Mouse (Mus musculus): ENCODE results near the gene Cox8b.
A peak's percentile ranks its signal among the peaks of the same experiment; 100 is the strongest.
"Not testable (repeated sequence)": the region's sequence is repeated elsewhere in the genome, so short reads cannot be mapped to it uniquely, and the experiment has no call there.

The Cox8b gene

DNA sequence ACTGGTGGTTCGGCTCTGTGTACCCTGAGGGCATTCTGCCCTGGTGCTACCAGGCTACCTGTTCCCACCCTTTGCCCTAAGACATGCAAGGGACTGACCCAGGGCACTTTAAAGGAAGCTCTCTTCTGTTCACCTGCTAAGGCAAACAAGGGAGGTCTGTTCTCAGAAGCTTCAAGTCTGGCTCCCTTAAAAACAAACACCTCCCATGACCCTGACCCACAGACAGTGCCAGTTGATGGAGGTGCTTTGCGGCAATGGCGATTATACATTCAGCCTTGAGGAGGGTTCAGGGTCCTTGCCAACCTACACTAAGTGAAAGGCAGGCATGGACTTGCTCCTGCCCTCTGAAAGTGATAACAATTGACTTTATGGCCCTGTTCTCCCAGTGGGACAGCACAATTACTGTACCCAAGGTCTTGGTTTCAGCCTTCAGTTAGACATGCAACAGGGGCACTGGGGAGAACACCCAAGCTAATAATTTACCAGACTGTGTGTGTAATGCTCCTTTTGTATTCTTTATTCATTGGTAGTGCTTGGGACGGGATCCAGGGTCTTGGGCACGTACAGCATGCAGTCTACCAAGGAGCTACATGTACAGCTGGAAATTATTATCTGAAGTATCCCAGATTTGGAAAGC, 12.7 kb upstream of the Cox8b start:
- no peak for DNase-seq

DNA sequence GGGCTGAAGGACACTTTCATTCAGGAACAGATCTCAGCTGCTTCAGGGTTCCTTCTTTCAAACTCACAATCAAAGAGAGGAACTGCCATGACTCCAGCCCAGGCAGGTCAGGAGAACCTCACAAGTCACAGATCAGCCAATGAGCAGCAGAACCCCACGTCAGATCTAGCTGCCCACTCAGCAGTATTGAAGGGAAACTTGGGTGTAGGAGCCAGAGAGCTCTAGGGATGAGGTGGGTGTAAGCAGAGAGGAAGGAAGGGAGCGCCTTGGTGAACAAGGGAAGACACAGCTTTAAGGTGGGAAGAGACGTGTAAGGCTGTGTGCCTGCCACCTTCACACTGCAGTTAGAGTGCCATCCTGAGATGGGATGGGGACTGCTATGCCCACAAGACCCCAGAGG, 12.0 kb upstream of the Cox8b start:
- no peak for DNase-seq

DNA sequence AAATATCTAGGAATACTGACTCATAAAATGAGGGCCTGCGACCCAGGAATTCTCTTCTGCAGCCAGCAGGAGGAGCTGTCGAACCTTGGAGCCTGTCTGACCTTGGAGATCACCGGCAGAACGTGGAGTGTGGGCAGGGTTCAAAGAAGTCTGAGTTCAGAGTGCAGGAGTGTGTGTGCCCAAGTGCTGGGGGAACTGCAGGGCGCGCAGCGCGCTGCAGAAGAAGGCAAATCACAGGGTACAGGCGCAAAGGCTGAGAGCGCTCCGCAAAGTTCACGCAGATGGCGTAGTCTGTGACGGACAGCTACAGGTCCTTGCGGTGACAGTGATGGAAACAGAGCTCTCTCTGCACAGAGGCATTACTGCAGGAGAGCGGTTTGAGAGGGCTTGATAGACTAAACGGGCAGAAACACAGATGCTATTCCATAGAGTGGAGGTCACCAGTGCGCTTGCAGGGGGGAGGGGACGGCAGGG, 8.4 kb upstream of the Cox8b start:
- DNase-seq, result peak; percentile 97

DNA sequence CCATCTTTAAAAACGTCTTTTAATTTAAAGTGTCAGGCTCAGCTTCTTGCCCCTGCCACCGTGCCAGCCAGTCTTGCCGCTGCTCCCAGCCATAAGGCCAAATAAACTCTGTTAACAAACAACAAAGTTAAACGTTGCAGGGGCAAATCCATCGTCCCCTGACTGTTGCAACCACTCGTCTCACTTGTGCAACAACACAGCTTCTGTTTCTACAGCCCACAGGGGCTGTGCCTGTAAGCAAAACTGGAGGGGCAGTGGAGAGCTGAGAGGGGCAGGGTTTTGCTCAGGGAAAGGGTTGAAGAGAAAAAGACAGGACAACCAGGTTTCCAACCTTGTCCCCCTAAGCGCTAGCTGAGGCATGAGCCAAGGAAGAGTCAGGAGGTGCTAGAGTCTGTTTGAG, 7.9 kb upstream of the Cox8b start:
- DNase-seq, result no peak

DNA sequence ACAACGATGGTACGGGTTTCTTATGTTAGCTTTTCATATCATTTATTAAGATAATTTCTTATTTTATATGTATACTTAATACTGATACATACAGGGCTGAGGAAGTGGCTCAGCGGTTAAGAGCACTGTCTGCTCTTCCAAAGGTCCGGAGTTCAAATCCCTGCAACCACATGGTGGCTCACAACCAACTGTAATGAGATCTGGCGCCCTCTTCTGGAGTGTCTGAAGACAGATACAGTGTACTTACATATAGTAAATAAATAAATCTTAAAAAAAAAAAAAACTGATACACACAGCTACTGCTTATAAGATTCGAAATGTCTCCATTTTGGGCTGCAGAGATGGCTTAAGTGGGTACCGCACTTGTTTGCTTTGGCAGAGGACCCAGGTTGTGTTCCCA, 7.5 kb upstream of the Cox8b start:
- no peak for DNase-seq

DNA sequence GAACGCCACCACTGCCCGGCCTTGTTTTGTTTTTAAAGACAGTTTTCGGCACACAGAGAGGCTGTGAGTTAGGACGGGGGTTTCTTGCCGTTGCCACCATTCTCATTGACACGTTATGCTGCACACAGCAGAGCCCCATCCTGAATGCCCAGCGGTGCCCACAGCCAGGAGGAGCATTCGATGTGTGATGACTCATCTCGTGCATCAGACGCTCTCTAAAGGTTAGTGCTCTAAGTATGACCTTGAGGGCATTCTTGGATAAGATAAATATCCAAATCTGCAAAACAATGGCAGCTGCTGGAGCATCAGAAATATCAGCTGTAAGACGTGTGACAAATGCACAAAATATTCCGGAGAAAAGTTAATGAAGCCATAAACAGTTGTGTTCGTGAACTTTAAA, 6.9 kb upstream of the Cox8b start:
- DNase-seq, result no peak

DNA sequence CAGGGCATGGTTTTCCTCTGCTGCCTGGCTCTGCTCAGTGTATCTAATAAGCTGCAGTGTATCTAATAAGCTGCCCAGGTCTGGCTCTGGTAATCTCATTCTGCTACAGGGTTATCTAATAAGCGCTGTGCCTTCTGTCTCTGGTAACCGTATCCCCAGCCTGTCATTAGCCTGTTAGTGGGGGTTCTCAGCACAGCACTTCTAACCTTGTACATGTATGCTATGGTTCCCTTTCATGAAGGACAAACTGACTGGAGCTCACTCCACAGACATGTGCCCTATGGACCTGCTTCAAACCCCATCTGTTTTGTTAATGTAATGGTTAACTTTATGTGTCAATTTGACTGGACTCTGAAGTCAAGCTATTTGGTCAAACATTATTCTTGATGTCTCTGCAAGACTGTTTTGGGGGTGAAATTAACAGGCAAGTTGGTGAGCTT, 5.4 kb upstream of the Cox8b start:
- no peak for DNase-seq

DNA sequence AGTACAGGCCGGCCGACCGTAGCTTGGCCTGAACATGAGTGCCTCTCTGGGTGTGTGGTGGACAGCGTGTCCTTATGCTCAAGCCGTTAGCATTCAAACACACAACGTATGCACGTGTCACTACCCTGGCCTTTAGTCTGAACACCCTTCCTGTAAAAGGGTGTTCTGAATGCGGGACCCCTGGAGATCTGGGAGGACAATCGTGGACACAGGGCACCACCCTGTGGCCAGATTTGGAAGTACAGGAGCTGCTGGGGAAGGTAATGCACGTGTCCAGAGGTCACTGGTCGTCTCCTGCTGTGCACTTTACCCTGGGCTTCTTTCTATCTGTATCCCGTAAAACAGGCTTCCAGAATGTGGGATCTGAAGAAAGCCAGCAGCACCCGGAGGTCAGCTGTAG, 3.0 kb upstream of the Cox8b start:
- DNase-seq, result peak; percentile 94

DNA sequence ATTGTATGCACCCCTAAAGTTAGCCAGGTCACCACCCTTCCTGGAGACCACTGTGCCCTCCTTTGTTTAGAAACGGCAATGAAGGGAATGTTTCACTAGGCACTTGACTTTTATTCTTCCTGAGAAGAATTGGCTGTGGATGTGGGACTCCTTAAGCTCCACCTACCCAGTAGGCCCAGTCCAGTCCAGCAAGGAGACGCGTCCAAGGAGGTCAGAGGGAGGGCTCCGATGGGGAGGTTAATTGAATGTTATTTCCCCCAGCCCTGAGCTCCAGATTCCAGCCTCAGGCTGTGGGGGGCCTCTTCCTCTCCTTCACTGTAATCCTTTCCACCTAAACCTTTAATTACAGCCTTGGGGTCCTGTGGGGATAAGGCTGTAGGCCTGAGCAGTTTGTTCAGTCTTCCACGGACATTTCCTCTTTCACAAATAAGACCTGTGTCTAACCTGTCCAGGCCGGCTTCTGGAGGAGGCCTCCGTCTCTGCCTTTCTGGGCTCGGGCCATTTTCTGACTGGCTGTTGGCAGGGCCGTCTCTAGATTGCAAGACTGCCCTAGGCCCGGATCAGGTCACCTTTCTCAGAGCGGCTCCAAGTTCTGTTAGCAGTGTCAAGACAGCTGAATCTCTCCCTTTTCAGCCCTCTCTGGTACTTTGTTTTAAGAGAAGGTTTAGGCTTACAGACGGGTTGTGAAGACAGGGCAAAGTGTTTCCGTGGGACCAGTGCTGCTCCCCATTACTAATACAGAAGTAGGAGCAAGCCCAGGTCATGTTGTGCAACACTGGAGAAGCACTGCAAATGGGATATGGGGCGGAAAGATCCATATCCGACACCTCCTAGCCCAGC, 2.0 kb upstream of the Cox8b start:
- DNase-seq, result peak; percentile 93

DNA sequence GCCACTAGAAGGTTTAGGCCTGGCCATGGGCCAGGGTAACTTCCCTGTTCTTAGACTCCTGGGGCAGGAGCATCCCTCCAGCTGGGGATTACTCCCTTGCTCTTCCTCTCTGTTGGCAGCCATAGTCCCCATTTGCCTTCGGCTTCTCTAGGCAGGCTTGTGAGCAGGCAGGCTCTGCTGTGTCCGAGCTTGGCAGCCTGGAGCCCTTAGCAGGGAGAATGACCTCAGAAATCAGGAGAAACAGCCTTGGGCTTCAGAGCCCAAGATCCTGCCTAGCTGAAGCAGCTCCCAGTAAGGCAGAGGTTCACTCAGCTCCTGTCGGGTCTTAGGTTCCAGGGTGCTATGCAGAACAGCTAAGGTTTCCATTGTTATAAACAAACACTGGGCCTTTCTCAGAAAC, 1.1 kb downstream of the Cox8b start:
- DNase-seq, result peak; percentile 92

DNA sequence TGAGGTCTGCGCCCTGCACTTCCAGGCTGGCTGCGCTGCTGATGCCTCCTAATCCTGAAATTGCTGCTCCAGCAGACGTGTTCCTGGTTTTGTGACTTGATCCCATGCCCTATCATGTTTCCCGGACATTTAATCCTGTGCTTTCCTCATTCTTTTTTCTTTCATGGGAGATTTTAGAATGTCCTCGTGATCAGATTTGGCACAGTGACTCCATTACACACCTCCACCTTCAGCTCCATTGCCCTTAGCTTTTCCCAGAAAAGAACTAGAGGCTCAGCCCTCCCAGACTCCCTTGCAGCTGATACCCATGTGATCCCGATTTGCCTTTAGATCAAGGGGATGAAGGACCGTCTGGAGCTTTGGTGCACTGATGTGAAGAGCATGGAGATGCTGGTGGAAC, 2.4 kb downstream of the Cox8b start:
- no peak for DNase-seq

DNA sequence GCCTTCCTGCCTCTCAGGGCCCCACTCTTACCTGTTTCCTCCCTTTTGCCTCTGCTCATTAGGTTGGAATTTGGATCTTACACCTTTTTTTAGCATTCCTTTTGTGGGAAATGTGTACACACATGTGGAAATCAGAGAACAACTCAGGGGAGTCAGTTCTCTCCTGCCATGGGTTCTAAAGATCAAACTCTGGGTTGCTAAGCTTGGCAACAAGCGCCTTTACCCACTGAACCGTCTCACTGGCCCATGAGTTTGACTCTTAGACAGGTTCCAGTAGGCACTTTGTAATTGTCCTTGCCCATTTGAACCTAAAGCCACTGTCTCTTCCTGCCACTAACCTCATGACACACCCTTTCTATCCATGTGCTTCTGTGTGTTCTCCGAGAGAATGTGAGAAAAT, 5.6 kb downstream of the Cox8b start:
- DNase-seq, result no peak

DNA sequence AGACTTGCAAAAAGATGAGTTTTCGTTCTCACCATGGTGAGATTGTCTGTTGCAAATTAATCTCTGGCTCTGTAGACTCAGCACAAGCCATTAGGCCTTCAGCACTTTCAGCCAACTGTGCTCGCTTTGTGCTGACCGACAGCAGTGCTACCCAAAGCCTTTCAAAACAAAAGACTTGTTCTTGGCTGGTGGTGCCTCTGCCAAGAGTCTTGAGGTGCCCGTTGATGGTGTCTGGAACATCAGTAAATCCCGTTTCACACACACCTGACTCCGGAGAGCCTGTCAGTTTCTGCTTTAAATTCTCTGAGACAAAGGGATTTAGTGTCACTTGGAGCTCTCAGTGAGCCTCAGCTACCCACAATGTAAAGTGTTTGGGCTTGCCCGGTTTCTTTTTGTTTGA, 6.2 kb downstream of the Cox8b start:
- DNase-seq, result no peak

DNA sequence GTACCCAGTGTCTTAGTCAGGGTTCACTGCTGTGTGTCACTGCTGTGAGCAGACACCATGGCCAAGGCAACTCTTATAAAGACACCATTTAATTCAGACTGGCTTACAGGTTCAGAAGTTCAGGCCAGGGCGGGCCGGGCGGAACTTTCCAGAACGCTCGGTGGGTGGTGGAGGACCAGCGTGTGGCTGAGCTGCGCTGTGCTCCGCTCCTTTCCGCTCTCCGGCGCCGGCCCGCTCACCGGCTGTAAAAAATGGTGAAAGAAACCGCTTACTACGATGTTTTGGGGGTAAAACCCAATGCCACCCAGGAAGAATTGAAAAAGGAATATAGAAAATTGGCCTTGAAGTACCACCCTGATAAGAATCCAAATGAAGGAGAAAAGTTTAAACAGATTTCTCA, 9.6 kb downstream of the Cox8b start:
- DNase-seq, result not testable (repeated sequence)

DNA sequence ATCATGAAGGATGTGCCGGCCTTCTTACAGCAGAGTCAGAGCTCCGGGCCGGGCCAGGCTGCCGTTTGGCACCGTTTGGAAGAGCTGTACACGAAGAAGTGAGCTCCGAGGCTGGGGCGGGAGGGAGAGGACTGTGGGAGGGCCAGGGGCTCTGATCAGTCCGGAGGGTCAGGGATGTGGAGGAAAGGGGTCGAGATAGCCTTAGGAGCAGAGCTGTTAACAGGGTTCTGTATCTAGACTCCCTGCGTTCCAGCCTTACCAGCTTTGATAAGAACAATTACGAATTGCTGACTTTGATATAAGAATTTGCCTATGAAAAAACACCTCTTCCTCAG, 17.8 kb downstream of the Cox8b start:
- no peak for DNase-seq

DNA sequence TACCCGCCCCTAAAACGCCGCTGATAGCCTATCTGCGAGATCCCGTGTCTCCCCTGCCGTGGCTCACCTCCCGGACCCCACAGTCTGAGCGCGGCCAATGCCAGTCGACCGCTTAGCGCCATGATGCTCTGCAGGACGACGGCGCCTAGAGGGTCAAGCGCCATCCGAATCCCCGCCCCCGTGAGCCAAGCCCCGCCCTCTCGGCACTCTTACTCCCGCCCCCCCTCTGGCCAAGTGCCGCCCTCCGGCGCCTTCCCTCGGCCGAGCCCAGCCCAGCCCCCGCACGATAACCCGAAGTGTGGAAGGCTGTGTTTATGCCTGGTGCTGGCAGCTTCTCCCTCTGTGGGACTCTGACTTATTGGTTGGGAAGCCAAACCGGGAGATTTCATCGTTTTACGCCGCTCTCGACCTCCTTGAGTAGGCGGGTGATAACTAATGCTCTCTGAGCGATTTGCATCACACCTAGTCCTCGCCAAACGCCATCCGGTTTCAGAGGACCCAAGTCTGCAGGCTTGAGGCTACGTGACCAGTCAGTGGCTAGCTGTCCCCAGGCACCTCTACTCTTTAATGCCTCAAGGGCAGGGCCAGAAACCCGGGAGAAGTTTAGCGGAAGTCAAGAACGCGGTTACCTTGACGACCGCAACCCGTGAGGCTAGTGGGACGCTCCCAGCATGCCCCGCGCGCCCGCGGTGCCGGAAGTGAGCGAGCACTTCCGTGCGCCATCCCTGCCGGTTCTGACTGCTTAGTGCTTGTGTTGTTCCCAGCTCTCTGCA, 18.4 kb downstream of the Cox8b start, which contains the start of the genes Psmd13 and Sirt3:
Psmd13 (plus strand) TSS at position 273 of the 773 bp plus-strand sequence.
Sirt3 (minus strand) TSS at position 614 of the 773 bp plus-strand sequence.
- DNase-seq, result peak; percentile 99

DNA sequence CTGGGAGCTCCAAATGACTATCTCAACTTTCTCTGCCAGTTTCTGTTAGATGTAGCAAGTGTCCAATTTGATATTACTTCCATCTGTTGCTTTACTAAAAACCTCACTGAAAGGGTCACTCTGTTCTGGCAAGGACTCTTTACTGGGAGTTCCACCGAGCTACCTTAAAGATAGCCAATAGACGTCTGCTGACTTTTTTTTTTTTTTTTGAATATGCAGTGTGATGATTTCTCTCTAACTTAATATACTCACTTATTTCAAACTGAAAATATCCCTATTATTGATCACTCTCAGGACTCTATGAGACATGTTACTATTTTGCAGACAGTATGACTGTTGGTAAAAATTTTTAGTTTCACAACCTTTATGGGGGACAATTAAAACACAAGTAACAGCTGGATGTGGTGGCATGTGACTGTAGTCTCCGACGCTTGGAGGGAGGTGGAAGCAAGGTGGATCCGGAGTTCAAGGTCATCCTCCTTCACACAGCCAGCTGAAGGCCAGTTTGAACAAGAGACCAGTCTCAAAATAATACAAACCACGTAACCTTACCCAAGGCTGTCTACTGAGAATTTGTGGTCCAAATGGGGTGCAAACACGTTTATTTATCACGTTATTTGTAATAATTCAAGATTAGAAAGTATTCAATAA, 19.3 kb downstream of the Cox8b start:
- DNase-seq, result no peak

DNA sequence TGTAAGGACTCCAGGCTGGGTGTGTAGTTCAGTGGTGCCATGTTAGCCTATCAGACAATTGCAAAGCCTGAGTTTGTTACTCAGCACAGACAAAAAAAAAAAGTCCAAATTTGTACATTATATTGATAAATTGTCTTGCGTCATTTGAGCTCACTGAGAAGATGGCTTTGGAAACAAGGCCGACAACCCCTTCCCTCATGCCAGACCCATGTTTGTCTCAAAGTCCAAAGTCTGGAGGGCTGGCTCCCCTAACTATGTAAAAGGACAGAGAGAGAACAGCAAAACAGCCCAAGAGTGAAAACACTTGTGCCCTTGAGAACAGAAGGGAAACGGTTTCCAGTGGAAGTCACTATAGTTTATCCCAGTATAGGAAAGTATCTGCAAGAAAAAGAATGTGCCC, 19.8 kb downstream of the Cox8b start:
- no peak for DNase-seq

DNA sequence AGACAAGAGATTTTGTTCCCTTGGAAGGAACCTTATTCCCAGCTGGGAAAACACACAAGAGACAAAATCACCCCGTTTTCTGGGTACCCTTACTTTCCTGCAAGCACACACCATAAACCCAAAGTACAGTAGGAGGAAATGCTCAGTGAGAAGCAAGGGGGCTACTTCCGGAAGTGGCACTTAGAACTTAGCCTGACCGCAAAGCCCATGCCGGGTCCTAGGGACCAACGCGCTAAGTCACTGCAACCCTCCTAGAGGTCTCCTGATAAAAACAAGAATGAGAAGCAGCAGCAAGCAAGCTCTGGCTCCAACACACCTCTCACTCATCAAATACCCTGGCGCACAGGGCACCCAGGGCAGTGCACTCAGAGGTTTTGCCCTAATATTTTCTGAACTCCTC, 20.9 kb downstream of the Cox8b start:
- no peak for DNase-seq

DNA sequence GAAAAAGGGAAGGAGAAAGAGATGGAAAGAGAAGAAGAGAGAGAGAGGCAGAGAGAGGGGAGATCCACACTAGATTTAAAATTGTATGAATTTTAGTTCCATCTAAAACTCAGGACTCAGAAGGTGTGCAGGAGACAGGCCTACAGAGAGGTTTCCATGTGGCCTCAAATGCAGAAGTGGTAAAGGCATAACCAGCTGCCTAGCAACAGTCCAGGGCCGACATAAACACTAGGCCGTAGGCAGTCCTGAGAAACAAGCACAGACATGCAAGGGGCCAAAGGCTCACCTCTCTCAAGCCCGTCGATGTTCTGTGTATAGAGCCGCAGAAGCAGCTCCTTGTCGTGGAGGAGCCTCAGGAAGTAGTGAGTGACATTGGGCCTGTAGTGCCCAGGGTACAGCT, 22.9 kb downstream of the Cox8b start:
- no peak for DNase-seq

DNA sequence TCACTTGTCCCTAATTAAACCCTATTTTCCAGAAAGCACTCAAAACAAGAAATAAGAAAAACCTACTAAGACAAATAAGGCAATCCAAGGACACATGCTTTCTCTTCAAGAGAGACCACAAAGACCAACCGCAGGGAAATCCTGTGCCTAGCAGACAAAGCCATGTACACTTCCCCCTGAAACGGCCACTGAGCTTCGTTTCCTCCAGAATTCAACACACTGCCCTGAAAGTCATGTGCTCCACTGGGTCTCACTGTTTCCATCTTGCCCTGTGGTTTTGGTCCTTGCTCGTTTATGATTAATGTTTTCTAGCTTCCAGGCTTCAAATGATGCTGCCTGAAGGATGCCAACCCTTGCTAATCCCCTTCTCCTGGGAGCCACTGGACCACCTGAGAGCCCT, 26.0 kb downstream of the Cox8b start:
- DNase-seq, result peak; percentile 90

DNA sequence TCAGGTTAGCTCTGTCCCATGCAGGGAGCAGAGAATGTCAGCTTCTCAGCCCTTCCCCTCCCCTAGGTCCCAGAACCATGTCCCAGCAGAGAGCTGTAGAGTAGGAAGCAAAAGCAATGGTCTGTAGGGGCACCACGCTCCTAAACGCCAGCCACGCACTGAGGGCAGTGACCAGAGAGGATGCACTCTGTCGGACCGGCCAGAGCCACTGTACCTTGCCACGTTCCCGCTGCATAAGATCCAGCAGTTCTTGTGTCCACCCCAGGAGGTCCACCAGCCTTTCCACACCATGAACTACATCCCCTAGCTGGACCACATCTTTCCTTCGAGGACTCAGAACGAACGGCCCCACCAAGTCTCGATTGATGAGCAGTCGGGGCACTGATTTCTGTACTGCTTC, 35.5 kb downstream of the Cox8b start:
- DNase-seq, result no peak

DNA sequence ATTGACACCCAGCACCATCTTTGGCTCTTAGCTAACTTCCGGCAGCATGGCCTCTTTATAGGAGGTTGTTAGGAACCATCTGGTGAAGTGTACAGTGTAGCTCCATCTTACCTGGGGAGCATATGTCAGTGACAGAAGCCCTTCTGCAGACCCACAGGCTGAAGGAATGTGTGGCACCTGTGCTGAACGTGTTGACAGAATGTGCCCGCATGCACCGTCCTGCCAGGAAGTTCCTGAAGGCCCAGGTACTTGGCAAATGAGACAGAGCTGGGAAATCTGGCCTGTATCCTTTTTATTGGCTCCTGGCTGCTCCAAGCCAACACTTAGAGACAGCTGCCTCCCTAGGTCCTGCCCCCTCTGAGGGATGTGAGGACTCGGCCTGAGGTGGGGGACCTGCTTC, 39.5 kb downstream of the Cox8b start:
- no peak for DNase-seq

All from heart, adult 11 months (tissue).